Mouse (Mus musculus): ENCODE data around the gene Glis1.

Glis1 gene

DNA sequence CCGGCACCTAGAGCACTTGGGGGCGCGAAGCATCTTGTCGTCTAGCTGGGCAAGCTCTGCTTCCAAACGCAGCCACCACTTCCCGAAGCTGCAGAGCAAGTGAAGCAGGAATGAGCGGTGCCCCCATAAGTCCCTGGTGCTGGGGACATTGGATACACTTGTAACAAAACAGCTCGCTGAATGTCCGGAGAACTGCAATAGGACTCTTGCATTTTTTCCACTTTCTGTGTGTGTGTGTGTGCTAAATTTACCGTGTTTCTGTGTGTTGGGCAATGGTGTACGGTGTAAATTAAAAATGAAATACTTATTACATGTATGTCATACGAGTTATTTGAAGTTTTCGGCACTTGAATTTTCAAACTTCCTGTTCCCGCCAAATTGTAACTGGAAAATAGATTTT lies 249.7 kb downstream of the Glis1 start, which contains the start of gene Dmrtb1:
TSS of gene Dmrtb1 (minus strand) at position 101 of the 400 bp plus-strand sequence.
- DNase-seq (ENCODE audit: low read depth), result no peak

Measured in NIH3T3 (cell line).